Mouse (Mus musculus): Measurements from ENCODE around the gene Mras.

DNA sequence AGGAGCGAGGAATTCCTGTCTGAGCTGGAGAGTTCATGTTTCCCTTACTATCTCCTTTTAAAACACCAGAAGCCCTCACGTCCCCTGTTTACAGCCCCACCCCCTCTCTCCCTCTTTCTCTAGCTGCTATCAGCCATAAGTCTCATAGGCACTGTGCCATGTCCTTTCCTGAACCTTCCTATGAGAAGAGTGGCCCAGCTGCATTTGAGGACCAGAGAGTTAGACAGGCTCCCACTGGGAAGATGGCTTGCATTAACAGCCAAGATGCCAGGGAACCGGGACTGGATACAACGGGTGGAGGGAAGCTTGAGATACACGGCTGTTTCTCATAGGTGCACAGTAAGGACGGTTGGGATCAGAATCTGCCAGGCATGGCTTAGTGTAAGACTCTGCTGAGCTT, 27.7 kb upstream of the Mras start:
- TF ChIP-seq CTCF (IDR thresholded peaks at IDR 0.05), result no peak
- TF ChIP-seq EP300 (IDR thresholded peaks at IDR 0.05), result no peak
